Mouse (Mus musculus) hematopoietic multipotent progenitor cell, adult 10-12 weeks (in vitro differentiated cells): ENCODE results near the gene Vmn1r176. TPM values are rescaled to one million over a fixed set of nuclear protein-coding genes. Genes with fewer than 3 reads are reported as not detected.

Experiments used
- polyA plus RNA-seq: library from polyadenylated mRNA; stranded (reverse); fragments of >175 nt; gene quantifications from 2 replicates; pipeline ENCODE4 v1.2.3, GENCODE M21; 2012; ENCODE audit warnings: low replicate concordance

The Vmn1r176 gene
- not detected in 2 replicates for polyA plus RNA-seq

GRCm38 (mm10) chr7:23837272-23837671 is at the start of gene Vmn1r176:
Gene Vmn1r176, minus strand, starts transcription at chr7:23837372.

GRCm38 (mm10) chr7:23866349-23866748 is 29.2 kb upstream of the Vmn1r176 start, which contains the start of gene Vmn1r177:
Gene Vmn1r177, minus strand, starts transcription at chr7:23866449.

GRCm38 (mm10) chr7:23810543-23810942 is 26.6 kb downstream of the Vmn1r176 start, which contains the start of gene Vmn1r175:
Gene Vmn1r175, minus strand, starts transcription at chr7:23810643.

Other genes with a start within 250 kb of the Vmn1r176 start
- not detected in 2 replicates for gene Vmn1r170, start 231.2 kb downstream of the Vmn1r176 start, polyA plus RNA-seq
- not detected in 2 replicates for gene Vmn1r171, start 206.7 kb downstream of the Vmn1r176 start, polyA plus RNA-seq
- 0.01 TPM in 1 of 2 replicates, not detected in the other for gene Vmn1r172, start 179.1 kb downstream of the Vmn1r176 start, polyA plus RNA-seq
- not detected in 2 replicates for gene Vmn1r173, start 136.7 kb downstream of the Vmn1r176 start, polyA plus RNA-seq
- not detected in 2 replicates for gene Vmn1r174, start 85.1 kb downstream of the Vmn1r176 start, polyA plus RNA-seq
- gene Vmn1r175, start 26.7 kb downstream of the Vmn1r176 start, polyA plus RNA-seq = not detected in 2 replicates
- not detected in 2 replicates for gene Vmn1r177, start 29.1 kb upstream of the Vmn1r176 start, polyA plus RNA-seq
- not detected in 2 replicates for gene Vmn1r178, start 54.6 kb upstream of the Vmn1r176 start, polyA plus RNA-seq
- not detected in 2 replicates for gene Vmn1r179, start 89.6 kb upstream of the Vmn1r176 start, polyA plus RNA-seq
- not detected in 2 replicates for gene Vmn1r180, start 113.3 kb upstream of the Vmn1r176 start, polyA plus RNA-seq
- gene Vmn1r181, start 137.2 kb upstream of the Vmn1r176 start, polyA plus RNA-seq = not detected in 2 replicates
- not detected in 2 replicates for gene V1rd19, start 164.3 kb upstream of the Vmn1r176 start, polyA plus RNA-seq
- gene Vmn1r183, start 215.9 kb upstream of the Vmn1r176 start, polyA plus RNA-seq = not detected in 2 replicates
- 10.4 and 12.1 TPM in 2 replicates for gene Zfp180, start 244.6 kb upstream of the Vmn1r176 start, polyA plus RNA-seq